Mouse (Mus musculus) heart, adult 8-10 months (tissue): ENCODE results near the gene Hbp1. TPM values are rescaled to one million over a fixed set of nuclear protein-coding genes. Genes with fewer than 3 reads are reported as not detected.

Experiments used
- DNase-seq: peaks from one replicate; pipeline ENCODE4 v3.0.0; 2022; ENCODE audit warnings: low spot score
- total RNA-seq, 4 experiments: library from RNA; stranded (reverse); gene quantifications; 2 replicates each; pipeline ENCODE4 v1.2.4; 2022

The Hbp1 gene
- total RNA-seq, 4 experiments from 2014 or later, result 59.5 to 74.2 (median 70.5) TPM

DNA sequence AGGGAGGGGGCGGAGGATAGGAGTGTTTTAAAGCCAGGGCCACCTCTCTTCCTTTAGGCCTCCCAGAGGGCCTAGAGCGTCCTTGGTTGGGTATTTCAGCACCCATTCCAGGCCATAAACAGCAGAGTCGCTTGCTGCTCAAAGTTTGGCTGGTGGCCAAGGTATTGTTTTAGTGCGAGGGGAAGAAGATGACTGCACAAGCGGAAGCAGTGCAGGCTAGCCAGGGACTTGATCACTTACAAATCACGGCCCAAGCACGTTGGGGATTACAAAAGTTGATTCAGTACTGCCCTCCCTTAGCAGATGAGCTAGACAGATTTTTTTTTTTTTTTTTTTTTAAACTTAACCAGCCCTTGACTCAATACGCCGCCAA lies 310 bp upstream of the Hbp1 start:
- no peak for DNase-seq

DNA sequence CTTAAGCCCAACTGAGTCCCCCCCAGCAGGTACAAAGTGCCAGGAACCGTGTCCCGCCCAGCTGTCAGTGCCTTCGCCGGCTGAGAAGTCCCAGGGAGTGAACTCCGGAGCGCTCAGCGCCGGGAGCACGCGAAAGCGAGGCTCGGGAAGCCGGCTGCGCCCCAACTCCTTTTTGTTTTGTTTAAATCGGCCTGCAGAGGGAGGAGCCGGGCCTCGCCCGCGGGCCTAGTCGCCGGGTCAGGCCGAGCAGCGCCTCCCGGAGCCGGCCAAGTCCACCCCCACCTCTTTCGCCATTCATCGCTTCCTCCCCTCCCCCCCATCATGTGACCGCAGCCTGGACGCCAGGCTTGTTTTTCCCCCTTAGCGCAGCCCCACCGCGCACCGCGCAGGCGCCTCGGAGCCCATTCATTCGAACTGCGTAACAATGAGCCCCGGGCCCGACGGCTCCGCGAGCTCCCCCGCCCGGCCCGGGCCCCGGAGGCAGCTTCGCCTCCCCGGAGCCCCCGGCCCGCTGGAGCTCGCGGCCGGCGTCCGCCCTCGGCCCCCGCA lies 1.1 kb downstream of the Hbp1 start:
- DNase-seq, result peak; percentile 90

DNA sequence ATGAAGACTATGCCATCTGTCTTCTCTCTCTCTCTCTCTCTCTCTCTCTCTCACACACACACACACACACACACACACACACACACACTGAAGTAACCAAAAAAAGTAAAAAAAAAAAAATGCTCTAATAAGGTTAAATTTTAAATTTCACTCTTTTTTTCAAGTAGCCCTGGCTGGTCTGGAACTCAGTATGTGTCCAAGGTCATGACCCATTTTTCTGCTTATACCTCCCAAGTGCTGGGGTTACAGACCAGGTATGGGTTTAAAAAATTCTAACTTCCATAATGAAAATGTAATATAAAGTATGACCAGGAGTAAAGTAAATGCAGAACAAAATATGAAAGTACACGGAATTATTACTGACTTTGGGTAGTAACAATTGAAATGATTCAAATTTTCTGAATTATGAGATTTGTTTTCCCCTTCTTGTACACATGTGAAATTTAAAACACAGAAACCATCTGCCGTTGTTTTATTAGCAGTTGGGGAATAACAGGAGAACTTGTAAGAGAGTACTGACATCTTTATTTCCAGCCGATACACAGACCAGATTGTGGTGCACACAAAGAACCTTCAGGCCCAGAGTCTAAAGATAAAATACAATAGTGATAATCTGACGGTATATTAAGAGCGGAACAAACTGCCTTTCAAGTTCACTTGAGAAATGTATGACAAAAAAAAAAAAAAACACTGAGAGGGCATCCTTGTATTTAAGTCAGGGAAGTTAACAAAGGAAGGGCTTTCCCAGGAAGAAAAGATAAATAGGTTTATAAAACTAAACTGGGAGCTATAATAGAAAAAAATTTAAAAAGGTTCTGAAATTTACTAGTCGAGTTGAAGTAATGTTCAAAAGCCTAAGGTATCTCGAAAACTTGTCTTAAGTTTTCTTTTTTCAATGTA lies 2.0 kb downstream of the Hbp1 start:
- DNase-seq, result no peak

DNA sequence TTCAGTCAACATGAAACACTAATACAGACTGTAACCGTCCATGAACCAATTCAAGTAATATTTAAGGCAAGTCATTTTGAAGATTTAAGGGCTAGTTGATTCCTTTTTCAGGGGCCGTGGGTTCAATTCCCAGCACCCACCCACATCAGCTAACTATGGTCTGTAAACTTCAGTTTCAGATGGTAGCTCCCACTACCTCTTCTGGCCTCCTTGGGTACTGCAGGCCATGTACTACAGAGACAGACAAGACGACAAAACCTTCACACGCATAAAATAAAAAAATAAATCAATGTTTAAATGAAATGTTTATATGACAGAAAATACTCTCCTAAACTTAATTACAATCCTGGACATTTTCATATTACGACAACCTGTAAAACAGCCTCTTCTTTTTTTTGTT lies 2.9 kb downstream of the Hbp1 start:
- no peak for DNase-seq

DNA sequence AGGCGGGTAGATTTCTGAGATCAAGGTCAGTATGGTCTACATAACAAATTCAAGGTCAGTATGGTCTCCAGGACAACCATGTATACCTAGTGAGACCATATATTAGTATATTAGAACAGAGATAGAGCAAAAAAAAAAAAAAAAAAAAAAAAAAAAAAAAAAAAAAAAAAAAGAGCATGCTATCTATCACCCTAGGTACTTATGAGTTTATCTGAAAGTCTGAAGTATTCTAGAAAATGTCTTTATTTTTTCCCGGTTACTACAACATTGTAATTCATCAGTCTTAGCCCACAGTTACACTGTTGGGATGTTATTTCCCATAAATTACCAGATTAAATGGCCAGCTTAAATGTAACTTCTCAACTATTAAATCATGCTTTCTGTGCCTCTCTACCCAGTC lies 5.9 kb downstream of the Hbp1 start:
- no peak for DNase-seq

DNA sequence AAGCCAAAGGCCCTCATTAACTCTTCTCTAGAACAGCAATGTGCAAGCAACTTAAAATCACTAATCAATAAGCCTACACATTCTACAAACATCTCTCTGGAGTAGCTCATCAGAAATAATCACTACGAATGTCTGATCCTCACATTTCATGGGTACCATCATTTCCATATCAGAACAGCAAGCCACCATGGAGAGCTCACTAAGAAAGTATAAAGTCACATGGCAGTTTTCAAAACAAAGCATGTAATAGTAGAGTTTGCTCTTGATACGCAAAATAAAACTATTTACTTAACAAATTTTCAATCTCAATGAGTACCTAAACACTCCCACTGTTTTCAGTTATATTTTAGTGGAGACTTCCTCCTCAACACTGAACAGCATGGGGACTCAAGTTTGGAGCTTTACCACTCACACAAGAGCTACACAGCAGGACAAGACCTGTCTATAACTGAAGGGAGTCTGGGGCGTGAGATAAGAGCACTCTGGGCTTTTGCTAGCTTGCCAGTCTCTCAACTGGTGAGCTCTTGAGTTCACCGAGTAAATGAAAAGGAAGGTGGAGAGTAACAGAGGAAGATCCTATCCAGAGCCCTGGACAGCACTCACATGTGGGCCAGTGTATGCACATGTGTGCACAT lies 7.2 kb downstream of the Hbp1 start:
- no peak for DNase-seq

DNA sequence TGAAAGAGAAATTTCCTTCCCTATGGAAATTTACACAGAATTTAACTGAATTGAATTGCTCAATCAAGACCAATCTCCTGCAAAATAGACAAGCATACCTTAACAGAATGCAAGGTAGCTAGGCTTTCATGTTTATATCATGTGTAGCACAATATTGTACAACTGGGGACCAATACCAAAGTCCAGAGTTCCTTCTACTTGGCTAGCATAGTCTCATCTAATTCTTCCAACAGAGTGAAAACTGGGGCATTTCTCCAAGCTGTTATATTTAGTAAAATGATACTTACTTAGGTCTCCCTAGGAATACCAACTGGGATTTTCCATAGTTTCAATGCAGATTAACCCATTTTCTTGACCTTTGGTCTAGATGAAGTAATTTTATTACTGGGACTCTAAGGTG lies 11.3 kb downstream of the Hbp1 start:
- DNase-seq, result no peak

DNA sequence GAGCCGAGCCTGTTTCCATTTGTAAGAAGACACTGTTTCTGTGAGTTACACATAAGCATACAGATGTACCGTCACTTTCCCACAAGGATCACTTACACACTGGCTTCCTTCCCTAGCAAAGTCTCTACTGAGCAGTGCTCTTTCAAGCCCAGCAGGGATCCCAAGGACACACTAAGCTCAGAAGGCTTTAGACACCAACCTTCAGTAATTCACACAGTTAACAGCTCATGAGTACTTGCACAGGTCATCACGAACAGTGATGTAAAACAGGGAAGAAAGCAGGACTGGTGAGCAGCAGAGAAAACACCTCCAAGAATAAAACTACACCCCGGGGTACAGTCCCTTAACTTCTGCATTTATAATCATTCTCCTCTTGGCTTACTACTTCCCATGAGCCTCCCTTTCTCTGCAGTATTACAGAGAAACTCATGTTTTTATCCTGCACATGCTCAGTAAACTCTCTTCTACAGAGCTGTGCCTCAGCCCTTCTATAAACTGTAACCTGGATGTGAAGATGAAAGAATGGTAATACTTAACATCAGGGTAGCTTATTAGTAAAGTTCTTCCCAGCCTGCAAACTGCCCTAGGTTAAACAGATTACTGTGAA lies 11.8 kb downstream of the Hbp1 start:
- no peak for DNase-seq

DNA sequence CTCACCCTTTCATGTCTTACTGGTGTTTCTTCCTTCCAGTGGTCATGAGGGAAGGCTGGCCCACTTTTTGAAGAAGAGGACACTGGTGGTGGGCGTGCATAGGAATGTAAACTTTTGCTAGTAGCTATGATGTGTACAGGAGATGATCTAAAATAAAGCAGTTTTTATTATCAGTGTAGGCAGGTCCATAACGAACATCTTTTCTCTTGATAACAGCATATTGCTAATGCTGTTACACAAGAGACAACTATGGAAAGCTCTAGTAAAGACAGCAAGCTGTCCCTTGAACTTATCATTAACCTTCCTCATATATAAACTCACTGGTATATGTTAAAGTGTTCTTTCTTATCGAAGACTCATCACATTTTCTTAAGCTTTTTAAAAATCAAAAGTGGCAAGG lies 12.7 kb downstream of the Hbp1 start:
- no peak for DNase-seq

DNA sequence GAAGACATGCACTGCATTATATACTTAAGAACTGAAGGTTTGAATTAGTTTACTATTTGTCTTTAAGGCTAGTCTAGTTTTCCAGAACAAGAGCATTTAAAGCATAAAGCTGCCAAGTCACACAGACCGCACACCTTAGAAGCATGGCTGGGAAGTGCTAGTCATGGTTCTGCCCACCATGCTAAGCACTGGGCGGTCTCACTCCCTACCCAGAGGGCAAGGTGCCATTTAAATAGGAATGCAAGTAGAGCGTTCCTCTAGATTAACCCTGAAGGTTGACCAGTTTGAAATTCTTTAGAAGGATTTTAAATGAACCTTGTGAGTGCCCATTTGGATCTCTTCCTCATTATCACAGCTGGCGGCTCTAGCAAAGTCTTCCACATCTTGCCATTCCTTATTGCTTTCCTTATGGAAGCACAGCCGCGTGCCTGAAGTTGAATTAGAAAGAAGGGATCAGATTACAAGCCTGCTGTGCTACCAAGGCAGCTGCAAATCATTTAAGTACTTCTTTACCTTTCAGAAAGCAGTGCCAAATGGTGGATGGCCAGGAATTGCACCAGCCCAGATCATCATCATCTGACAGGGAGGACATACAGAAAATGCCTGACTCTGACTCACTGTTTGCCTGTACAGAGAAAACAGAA lies 13.6 kb downstream of the Hbp1 start:
- DNase-seq, result no peak

DNA sequence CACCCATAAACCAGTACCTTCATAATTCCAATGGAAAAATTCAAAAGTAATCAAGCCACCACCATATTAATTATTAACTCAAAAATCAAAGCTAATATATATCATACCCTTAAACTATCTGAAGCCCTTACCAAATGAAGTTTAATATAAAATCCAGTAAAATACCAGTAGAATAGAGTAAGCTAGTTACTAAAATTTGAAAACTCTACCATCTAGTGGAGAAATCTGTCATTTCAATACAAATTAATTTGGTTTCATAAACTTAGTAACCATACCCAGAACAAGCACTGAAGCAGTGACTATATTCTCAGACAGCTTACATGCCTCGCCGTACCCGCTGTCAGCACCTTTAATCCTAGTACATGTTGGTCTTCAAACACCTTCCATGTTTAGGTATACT lies 18.5 kb downstream of the Hbp1 start:
- DNase-seq, result no peak

DNA sequence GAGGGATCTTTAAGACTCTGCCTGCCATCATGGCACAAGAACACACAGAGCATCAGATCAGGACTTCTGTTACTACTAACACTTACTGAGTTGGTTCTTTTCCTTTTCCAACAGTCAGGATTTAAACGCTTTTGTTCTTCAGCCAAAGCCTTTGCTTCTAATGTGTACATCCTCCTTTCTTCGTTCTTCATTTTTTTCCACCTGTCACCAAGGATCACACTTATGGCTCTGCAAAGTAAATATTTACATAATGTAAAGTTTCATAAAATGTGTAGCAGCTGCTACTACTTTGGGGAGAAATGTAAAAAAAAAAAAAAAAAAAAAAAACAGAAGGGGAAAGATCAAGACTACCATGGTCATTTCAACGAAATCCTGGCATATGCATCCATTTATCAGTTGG lies 21.8 kb downstream of the Hbp1 start:
- no peak for DNase-seq

DNA sequence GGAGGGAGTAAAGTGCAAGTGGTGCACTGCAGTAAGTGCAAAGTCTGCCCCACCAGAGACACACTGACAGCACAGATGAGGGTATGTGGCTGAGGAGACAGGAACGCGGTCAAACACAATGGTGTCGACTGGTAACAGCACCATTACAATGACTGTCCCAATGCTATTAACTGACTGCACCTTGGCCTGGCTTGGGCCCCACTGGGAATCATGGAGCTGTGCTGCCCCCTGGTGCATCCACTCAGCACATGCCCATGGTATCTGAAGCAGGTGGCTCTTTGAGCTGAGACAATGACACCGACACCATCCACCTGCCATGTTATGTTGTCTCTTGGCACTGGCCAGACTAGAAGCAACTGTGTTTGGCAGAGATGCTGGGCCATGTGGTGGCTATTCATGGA lies 23.7 kb downstream of the Hbp1 start:
- DNase-seq, result peak; percentile 69

DNA sequence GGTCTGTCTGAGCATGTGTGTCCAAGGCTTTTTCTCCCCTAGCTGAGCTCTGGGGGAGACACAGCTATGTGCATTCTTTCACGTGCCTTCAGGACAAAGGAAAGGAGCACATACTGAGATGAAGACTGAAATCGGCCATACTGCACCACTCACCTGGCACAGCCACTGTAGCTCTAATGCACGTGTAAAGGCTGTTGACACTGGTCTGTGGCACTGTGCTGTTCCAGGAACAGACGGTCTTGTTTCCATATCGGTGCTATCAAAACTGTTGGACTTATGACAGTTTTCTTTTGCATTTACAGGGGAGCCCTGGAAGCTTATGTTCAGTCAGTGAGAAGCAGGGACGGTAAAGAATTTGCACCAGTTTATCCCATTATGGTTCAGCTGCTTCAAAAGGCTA lies 25.0 kb downstream of the Hbp1 start:
- DNase-seq, result no peak

DNA sequence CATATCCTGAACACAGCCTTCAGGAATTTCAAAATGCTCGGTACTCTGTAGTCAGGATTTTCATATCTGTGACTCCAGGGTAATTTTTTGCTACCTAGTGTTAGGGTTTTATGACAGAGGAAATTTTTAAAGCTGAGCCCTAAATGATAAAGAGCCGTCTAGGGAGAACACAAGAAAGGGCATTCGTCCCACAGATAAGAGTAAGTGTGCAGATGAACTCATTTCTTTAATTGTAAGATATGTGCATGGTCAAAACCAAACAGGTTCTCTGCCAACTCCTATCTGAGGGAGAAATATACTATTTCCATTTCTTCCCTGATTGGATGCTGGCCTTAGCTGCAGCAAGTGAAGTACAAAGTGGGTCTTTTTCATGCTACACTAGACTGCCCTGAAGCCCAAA lies 26.2 kb downstream of the Hbp1 start:
- no peak for DNase-seq

DNA sequence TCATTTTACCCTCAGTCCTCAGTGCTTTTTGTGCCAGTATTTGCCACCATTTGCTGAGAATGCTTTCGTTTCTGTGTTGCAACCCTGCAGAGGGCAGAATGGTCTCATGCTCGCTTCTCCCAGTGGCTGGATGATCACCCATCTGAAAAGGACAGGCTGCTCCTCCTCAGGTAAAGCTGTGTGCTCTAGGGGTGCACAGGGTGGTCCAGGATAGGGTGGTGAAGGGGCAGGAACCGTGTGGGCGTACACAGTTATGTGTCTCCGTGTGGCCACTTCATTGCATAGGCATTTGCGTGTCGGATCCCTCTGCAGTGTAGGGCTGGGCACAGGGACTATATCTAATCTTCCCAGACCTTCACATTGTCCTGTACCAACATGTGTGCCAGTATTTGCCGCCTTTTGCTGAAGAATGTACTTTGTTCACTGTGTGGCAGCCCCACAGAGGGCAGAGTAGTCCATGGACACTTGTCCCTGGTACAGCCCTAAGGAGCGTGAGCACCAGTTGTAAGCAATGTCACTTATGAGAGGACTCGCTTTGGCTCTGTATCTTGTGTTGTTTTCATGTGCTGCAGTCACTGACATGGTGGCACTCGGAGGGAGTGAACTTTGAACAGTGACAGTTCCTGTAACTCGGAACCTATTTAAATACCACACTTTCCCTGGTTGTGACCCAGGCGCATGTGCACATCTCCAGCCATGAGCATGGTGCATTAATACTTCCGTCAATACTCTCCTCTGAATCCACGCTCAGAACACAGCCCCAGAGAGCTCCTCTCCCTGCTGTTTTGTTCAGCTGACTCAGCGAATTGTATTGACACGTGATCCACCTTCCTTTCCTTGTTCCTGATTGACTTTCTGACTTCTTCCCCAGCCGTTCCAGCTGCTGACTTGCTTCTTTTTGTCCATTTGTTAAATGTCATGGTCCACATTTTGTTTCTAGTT lies 29.6 kb downstream of the Hbp1 start:
- DNase-seq, result peak; percentile 24

DNA sequence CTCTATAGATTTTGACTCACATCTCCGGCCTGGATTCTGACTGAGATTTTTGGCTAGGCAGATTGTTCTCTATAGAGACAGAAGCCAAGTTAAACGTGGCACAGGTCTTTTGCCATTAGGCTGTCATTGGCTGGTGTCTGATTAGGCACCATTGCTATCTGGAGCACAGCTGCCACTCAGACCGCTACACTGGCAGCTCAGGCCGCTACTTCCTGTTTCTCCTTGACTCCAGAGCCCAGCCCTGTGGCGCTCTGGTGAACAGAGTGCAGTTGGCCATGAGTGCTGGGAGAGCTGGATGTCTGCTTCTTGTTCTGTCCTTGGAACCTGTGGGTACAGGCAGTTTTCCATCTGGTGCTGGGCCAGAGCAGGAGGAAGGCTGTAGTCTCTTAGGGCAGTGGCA lies 33.1 kb downstream of the Hbp1 start:
- DNase-seq, result peak; percentile 75

DNA sequence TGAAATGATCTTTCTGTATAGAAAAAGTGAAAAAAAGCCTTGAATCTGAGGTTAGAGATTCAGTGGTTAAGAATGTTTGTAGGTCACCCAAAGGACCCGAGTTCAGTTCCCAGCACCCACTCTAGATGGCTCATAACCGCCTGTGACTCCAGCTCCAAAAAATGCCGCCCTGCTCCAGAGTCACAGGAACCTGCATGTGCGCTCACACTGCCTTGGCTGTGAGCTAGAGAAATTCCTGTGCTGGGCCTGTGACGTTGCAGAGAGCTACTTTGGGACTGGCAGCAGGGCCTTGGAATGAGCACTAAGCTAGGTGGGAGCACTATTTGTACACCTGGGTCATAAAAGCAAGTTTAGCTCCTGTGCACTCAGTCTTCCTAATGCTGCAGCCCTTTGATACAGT lies 33.6 kb downstream of the Hbp1 start:
- peak; percentile 28 for DNase-seq

DNA sequence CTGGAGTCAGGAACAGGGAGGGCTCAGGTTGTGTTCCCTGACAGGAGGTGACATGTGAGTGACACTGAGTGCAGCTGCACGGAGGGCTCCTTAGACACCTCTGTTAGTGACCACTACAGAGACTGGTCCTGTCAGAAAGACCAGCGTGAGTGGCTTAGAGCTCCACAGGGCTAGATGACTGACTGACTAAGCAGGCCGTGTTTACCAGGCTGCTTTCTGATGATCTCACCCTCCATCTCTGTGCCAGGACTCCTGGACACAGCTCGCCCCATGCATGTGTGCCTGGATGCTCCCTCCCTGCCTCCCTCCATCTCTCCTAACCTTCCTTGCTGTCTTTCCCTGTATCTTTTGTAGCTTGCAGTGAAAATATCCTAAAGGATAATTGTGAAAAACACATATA lies 36.7 kb downstream of the Hbp1 start:
- peak; percentile 41 for DNase-seq

DNA sequence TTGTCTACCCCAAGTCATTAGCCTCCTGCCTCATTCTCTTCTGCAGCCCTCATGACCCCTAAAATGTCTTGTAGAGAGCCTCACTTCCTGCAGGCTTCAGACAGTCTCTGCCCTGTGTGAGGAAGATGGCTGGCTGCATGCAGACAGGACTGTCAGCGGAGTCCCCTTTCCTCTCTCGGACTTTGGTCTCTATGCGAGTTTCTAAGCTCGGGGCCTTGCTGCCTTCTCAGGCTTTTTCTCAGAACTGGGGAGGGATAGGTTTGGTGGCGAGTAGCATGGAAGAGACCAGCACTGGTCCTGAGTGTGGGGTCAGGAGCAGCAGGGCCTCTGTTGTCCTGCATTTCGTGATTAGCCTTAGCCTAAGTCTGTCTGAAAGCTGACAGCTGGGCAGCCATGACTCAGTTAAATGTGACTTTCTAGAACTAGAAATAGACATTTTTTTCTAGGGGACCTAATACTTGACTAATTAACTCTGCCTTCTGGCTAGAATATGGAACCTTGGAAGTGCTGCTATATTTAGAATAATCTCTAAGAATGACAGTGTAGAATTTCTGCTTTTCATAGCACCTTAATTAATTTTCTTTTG lies 37.3 kb downstream of the Hbp1 start:
- no peak for DNase-seq

DNA sequence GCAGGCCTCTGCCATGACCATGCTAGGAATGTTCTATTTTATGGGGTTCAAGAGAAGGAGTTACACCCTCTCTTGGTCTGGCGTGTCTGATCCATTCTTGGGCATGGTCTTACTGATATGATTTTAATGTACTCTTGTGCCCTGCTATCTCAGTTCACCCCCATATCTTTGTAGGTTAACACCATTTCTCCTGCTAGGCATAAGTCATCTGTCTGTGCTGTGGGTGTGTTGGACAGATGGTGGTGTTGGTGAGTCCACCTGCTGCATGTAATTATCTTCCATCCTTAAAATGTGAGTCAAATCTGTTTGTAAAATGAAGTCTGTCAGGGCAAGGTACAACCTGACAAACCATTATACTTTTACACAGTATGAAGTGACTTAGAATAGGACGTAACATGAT lies 42.9 kb downstream of the Hbp1 start:
- DNase-seq, result no peak
